In the genomic region with DNA sequence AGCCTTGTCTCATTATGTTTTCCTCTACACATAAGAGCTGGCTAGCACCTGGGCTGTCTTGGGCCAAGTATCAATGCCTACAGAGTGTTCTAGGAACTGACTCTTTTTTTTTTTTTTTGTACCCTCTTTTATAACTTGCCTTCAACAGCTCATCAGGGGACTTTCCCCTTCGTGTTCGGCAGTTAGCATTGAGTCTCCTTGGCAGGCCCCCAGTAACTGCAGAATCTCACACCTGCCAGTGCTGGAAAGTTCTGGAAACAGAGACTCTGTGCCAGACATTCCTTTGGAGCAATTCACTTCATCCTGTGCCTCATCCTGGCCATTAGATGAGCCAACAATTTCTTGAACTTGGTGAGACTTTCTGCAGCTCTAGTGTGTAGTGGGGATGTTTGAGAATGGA, we compare ENCODE assay signal across 9 mouse cellular contexts.
DNase-seq lines count a peak whose midpoint lies in the region; ATAC-seq and TF ChIP-seq lines count a peak whose summit lies in the region.
"Had no signal": no experiment of that assay in that cellular context is flagged by ENCODE, and none has a peak within 500 bp of the region (broad histone marks: within the 10 kb centered on the region; RNA-seq: fewer than 3 reads in every experiment).

No protein-coding gene starts in this region.

- H3K9ac ChIP-seq in CH12.LX (ENCODE audit: insufficient read depth, low read depth), result no peak overlapping the region
- H3K9ac ChIP-seq in limb, embryonic 15.5 days, result no peak overlapping the region
- H3K9ac ChIP-seq: limb, embryonic 12.5 days; neural tube, embryonic 12.5 days had no signal

- no peak overlapping the region for H3K4me3 ChIP-seq in CH12.LX (replicated peaks in 1 of 3; ENCODE audit: low read depth in 2 of 3, low read length in 2 of 3, poor library complexity in 1 of 3)
- H3K4me3 ChIP-seq in limb, embryonic 15.5 days, result no peak overlapping the region
- H3K4me3 ChIP-seq: limb, embryonic 12.5 days; neural tube, embryonic 12.5 days had no signal

- TF ChIP-seq CTCF in CH12.LX (conservative IDR thresholded peaks at IDR 0.05 in 1 of 2, IDR thresholded peaks at IDR 0.05 in 1 of 2; ENCODE audit: low read depth in 2 of 2, low read length in 2 of 2), result no peak

- no peaks in the 10 kb centered on the region for H3K79me2 ChIP-seq in CH12.LX (replicated peaks; ENCODE audit: control insufficient read depth, extremely low read depth, insufficient read depth, poor library complexity, severe bottlenecking)

- peaks cover 0 to 21% of the 10 kb centered on the region in 2 experiments; a peak in 3 of 4 replicates for H3K4me1 ChIP-seq in CH12.LX (ENCODE audit: control insufficient read depth in 1 of 2, insufficient read depth in 2 of 2)
- peaks cover 4% of the 10 kb centered on the region; the same call in 1 of the 2 replicates for H3K4me1 ChIP-seq in limb, embryonic 15.5 days
- H3K4me1 ChIP-seq: limb, embryonic 12.5 days; neural tube, embryonic 12.5 days had no signal

- no peak for TF ChIP-seq EP300 in CH12.LX (IDR thresholded peaks at IDR 0.05; ENCODE audit: low read length)

- DNase-seq in 3134 (ENCODE audit: extremely low read depth, insufficient read length, low spot score) (peak; percentile 13), CH12.LX (ENCODE audit: extremely low read depth) (peak; percentile 37)
- peak; percentile 98 for DNase-seq in heart, adult 11 months
- no peak for DNase-seq in thymus, postnatal 10 days (ENCODE audit: low spot score in 2 of 2)
- DNase-seq in layer of hippocampus, postnatal 25 days (ENCODE audit: extremely low spot score in 1 of 2, low spot score in 1 of 2), result no peak
- DNase-seq in right cerebral cortex, postnatal 25 days, result no peak

- H3K9me3 ChIP-seq in CH12.LX (replicated peaks; ENCODE audit: low read length), result no peaks in the 10 kb centered on the region
- no peaks in the 10 kb centered on the region for H3K9me3 ChIP-seq in limb, embryonic 15.5 days
- H3K9me3 ChIP-seq: limb, embryonic 12.5 days; neural tube, embryonic 12.5 days had no signal

- 23% methylated on average over 2 of the region's 2 CpGs for WGBS in limb, embryonic 15.5 days

- TF ChIP-seq RAD21 in CH12.LX (IDR thresholded peaks at IDR 0.05; ENCODE audit: low read depth, low read length), result no peak

- no peak for TF ChIP-seq POLR2A in CH12.LX (IDR thresholded peaks at IDR 0.05; ENCODE audit: low read depth, low read length)

- no peaks in the 10 kb centered on the region for H3K36me3 ChIP-seq in CH12.LX (replicated peaks in 1 of 2; ENCODE audit: control insufficient read depth in 1 of 2, insufficient read depth in 1 of 2, low read length in 1 of 2)
- H3K36me3 ChIP-seq in limb, embryonic 15.5 days, result no peaks in the 10 kb centered on the region
- H3K36me3 ChIP-seq: limb, embryonic 12.5 days; neural tube, embryonic 12.5 days had no signal

- dilution Hi-C loops in CH12.LX (cut with MboI; ENCODE audit: extremely low pct_ligation_motif_present, extremely low pct_unique_long_range_greater_than_20kb, low sequenced_read_pairs), result no loop called here

- H3K27me3 ChIP-seq in CH12.LX (replicated peaks), result no peaks in the 10 kb centered on the region
- H3K27me3 ChIP-seq in limb, embryonic 15.5 days, result no peaks in the 10 kb centered on the region
- H3K27me3 ChIP-seq: limb, embryonic 12.5 days; neural tube, embryonic 12.5 days had no signal

- peak; percentile 83 for ATAC-seq in limb, embryonic 15.5 days (ENCODE audit: insufficient number of reproducible peaks, low FRiP score, low TSS enrichment, low read depth)

- in situ Hi-C loops in CH12.LX (cut with MboI; ENCODE audit: low pct_ligation_motif_present, low pct_unique_long_range_greater_than_20kb, low sequenced_read_pairs), result no loop called here

- no peak overlapping the region for H3K27ac ChIP-seq in CH12.LX (ENCODE audit: insufficient read depth, low read depth)
- H3K27ac ChIP-seq in limb, embryonic 15.5 days, result peak overlapping the region; percentile 61
- H3K27ac ChIP-seq: limb, embryonic 12.5 days; neural tube, embryonic 12.5 days had no signal

- H3K4me2 ChIP-seq in CH12.LX (ENCODE audit: insufficient read depth, low read depth, poor library complexity, severe bottlenecking), result no peak overlapping the region; the same call in 1 of the 2 replicates
- no peak overlapping the region for H3K4me2 ChIP-seq in limb, embryonic 15.5 days
- H3K4me2 ChIP-seq: limb, embryonic 12.5 days; neural tube, embryonic 12.5 days had no signal

TF ChIP-seq in CH12.LX, 34 proteins besides CTCF, POLR2A, EP300 and RAD21:
- no peak for TF ChIP-seq ETS1 (conservative IDR thresholded peaks at IDR 0.05; ENCODE audit: low read depth, low read length)
- TF ChIP-seq ZNF384 (IDR thresholded peaks at IDR 0.05; ENCODE audit: low read depth, low read length), result peak; percentile 88

Comparison
In these comparisons a context has a peak if more than half of its experiments do, and no peak if none do; other contexts are left out.
1. DNase-seq: peak in 3134 (single experiment), CH12.LX (single experiment) and heart, adult 11 months (single experiment); none in thymus, postnatal 10 days (0 of 2), layer of hippocampus, postnatal 25 days (0 of 2) and right cerebral cortex, postnatal 25 days (single experiment).